In the genomic region with DNA sequence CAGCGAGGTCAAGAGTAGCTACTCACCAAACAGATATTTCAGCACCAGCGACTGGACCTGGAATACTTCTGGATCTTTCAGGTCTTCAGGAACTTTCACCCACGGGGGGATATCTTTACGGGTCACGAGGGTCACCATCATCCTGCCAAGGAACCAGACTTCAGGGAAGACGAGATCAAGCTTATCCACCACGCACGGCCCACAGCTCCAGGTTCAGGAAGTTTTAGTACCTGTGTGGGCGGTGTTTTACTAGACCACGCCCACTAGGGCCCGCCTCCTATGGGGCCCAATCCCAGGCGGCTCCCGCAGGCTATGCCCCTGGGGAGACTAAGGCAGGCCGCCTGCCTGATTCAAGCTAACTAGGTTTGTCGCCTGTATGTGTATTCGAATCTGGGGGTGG, we compare ENCODE assay signal across 6 mouse cellular contexts. TPM values are rescaled to one million over a fixed set of nuclear protein-coding genes. Genes with fewer than 3 reads are reported as not detected.
"Had no signal": no experiment of that assay in that cellular context is flagged by ENCODE, and none has a peak within 500 bp of the region (broad histone marks: within the 10 kb centered on the region; RNA-seq: fewer than 3 reads in every experiment).

Dppa5a (minus strand) TSS at position 219 of the 400 bp plus-strand sequence.

RNA-seq across cellular contexts. Expression of gene Dppa5a, which starts in this region (rescaled TPM):
- polyA plus RNA-seq: liver, postnatal 0 days; lung, embryonic 15.5 days; macrophage; myocyte; small intestine, adult 2 months; stomach, embryonic 14.5 days had no signal
